Mouse (Mus musculus) testis, adult 2 months (tissue): ENCODE data around the gene Sema6d. TPM values are rescaled to one million over a fixed set of nuclear protein-coding genes. Genes with fewer than 3 reads are reported as not detected.

Experiments
- H3K27ac ChIP-seq: fragments of 200-500 bp; 2 replicates; pipeline ENCODE4 v1.5.1; 2012; ENCODE audit warnings: low read depth, low read length; ENCODE audit not compliant: control insufficient read depth, insufficient read depth
- H3K27me3 ChIP-seq: fragments of 200-500 bp; 2 replicates; pipeline ENCODE4 v1.6.1; 2012; ENCODE audit warnings: mild to moderate bottlenecking, low read length, moderate library complexity; ENCODE audit not compliant: control insufficient read depth, insufficient read depth
- H3K36me3 ChIP-seq: fragments of 200-500 bp; 2 replicates; pipeline ENCODE4 v1.6.1; 2012; ENCODE audit warnings: mild to moderate bottlenecking, low read length; ENCODE audit not compliant: control insufficient read depth, insufficient read depth
- H3K4me1 ChIP-seq: fragments of 200-500 bp; 2 replicates; pipeline ENCODE4 v1.6.1; 2012; ENCODE audit warnings: low read length; ENCODE audit not compliant: control insufficient read depth, insufficient read depth
- H3K4me3 ChIP-seq: fragments of 200-500 bp; 2 replicates; pipeline ENCODE4 v1.5.1; 2012; ENCODE audit warnings: low read depth, mild to moderate bottlenecking, low read length, moderate library complexity, mixed read lengths; ENCODE audit not compliant: control insufficient read depth
- CTCF ChIP-seq: fragments of 200-500 bp; IDR thresholded peaks from 2 replicates; pipeline ENCODE4 v1.5.1; 2012; ENCODE audit warnings: low read depth, mild to moderate bottlenecking, inconsistent platforms, low read length, moderate library complexity; ENCODE audit not compliant: control insufficient read depth, insufficient read depth, insufficient replicate concordance
- POLR2A ChIP-seq: fragments of 200-500 bp; IDR thresholded peaks from 2 replicates; pipeline ENCODE4 v1.6.1; 2012; ENCODE audit warnings: low read depth, mild to moderate bottlenecking, inconsistent platforms, low read length, moderate library complexity; ENCODE audit not compliant: control insufficient read depth
- polyA plus RNA-seq: library from polyadenylated mRNA; depleted of rRNA; stranded (reverse); fragments of >200 nt; gene quantifications from 2 replicates; pipeline ENCODE4 v1.2.3, GENCODE M21; 2012

Gene Sema6d
- polyA plus RNA-seq, 1 experiment = 1.0 TPM

GRCm38 (mm10) chr2:124130876-124131275 lies 41.1 kb downstream of the Sema6d start:
- TF ChIP-seq POLR2A (no peak), CTCF (no peak)
- no peak overlapping the region for H3K4me3 ChIP-seq
- H3K36me3 ChIP-seq = no peaks in the 10 kb centered on the region
- no peak overlapping the region for H3K27ac ChIP-seq
- H3K27me3 ChIP-seq = no peaks in the 10 kb centered on the region
- no peaks in the 10 kb centered on the region for H3K4me1 ChIP-seq

GRCm38 (mm10) chr2:124141510-124142044 lies 51.8 kb downstream of the Sema6d start:
- H3K4me3 ChIP-seq = no peak overlapping the region
- H3K27ac ChIP-seq = no peak overlapping the region
- TF ChIP-seq CTCF = no peak
- no peak for TF ChIP-seq POLR2A
- no peaks in the 10 kb centered on the region for H3K36me3 ChIP-seq
- no peaks in the 10 kb centered on the region for H3K4me1 ChIP-seq
- H3K27me3 ChIP-seq = no peaks in the 10 kb centered on the region

GRCm38 (mm10) chr2:124145528-124145927 lies 55.8 kb downstream of the Sema6d start:
- Histone ChIP-seq H3K36me3 (no peaks in the 10 kb centered on the region), H3K4me3 (no peak overlapping the region), H3K27me3 (no peaks in the 10 kb centered on the region), H3K27ac (no peak overlapping the region), H3K4me1 (no peaks in the 10 kb centered on the region)
- TF ChIP-seq CTCF = no peak

- Histone ChIP-seq H3K36me3 (no peaks in the 10 kb centered on the region), H3K4me3 (no peak overlapping the region), H3K27me3 (no peaks in the 10 kb centered on the region), H3K4me1 (no peaks in the 10 kb centered on the region), H3K27ac (no peak overlapping the region)
- no peak for TF ChIP-seq CTCF
- TF ChIP-seq POLR2A = no peak
Measured at GRCm38 (mm10) chr2:124158158-124158557, 68.4 kb downstream of the Sema6d start.

- no peak overlapping the region for H3K27ac ChIP-seq
- H3K27me3 ChIP-seq = no peaks in the 10 kb centered on the region
- H3K4me3 ChIP-seq = no peak overlapping the region
- no peaks in the 10 kb centered on the region for H3K4me1 ChIP-seq
- H3K36me3 ChIP-seq = no peaks in the 10 kb centered on the region
- TF ChIP-seq POLR2A (no peak), CTCF (no peak)
Measured at GRCm38 (mm10) chr2:124162001-124162599, 72.3 kb downstream of the Sema6d start.

GRCm38 (mm10) chr2:124168411-124168810 lies 78.6 kb downstream of the Sema6d start:
- Histone ChIP-seq H3K27me3 (no peaks in the 10 kb centered on the region), H3K27ac (no peak overlapping the region), H3K36me3 (no peaks in the 10 kb centered on the region), H3K4me1 (no peaks in the 10 kb centered on the region), H3K4me3 (no peak overlapping the region)
- TF ChIP-seq POLR2A (no peak), CTCF (no peak)

GRCm38 (mm10) chr2:124171718-124172117 lies 81.9 kb downstream of the Sema6d start:
- no peaks in the 10 kb centered on the region for H3K4me1 ChIP-seq
- no peak overlapping the region for H3K4me3 ChIP-seq
- no peaks in the 10 kb centered on the region for H3K27me3 ChIP-seq
- TF ChIP-seq POLR2A (no peak), CTCF (no peak)
- no peak overlapping the region for H3K27ac ChIP-seq
- H3K36me3 ChIP-seq = no peaks in the 10 kb centered on the region

GRCm38 (mm10) chr2:124176265-124176664 lies 86.5 kb downstream of the Sema6d start:
- Histone ChIP-seq H3K27me3 (no peaks in the 10 kb centered on the region), H3K4me1 (no peaks in the 10 kb centered on the region), H3K27ac (no peak overlapping the region), H3K4me3 (no peak overlapping the region), H3K36me3 (no peaks in the 10 kb centered on the region)
- TF ChIP-seq POLR2A (no peak), CTCF (no peak)
